Comparison of ENCODE assay signal across 21 mouse cellular contexts in genomic region chr15:30700762-30701161, GRCm38 (mm10).
DNase-seq lines count a peak whose midpoint lies in the region; ATAC-seq and TF ChIP-seq lines count a peak whose summit lies in the region.
"Had no signal": no experiment of that assay in that cellular context is flagged by ENCODE, and none has a peak within 500 bp of the region (broad histone marks: within the 10 kb centered on the region; RNA-seq: fewer than 3 reads in every experiment).

No protein-coding gene starts in this region.

- H3K27ac ChIP-seq in kidney, adult 2 months (ENCODE audit: insufficient read depth, low read depth, low read length): no peak overlapping the region
- no peak overlapping the region for H3K27ac ChIP-seq in hindbrain, embryonic 14.5 days
- H3K27ac ChIP-seq: embryonic facial prominence, embryonic 10.5 days; heart, embryonic 15.5 days; neural tube, embryonic 15.5 days; stomach, postnatal 0 days had no signal

- no peak for TF ChIP-seq POLR2A in kidney, adult 2 months (IDR thresholded peaks at IDR 0.05; ENCODE audit: low read depth, low read length)

- no peak overlapping the region for H3K9ac ChIP-seq in hindbrain, embryonic 14.5 days
- H3K9ac ChIP-seq: heart, embryonic 15.5 days; neural tube, embryonic 15.5 days had no signal

- no peaks in the 10 kb centered on the region for H3K4me1 ChIP-seq in kidney, adult 2 months (ENCODE audit: control insufficient read depth, insufficient read depth, low read length)
- H3K4me1 ChIP-seq in hindbrain, embryonic 14.5 days (replicated peaks; ENCODE audit: control insufficient read depth, insufficient read depth, low read length): no peaks in the 10 kb centered on the region
- H3K4me1 ChIP-seq: embryonic facial prominence, embryonic 10.5 days; neural tube, embryonic 15.5 days had no signal

- no peak for TF ChIP-seq CTCF in kidney, adult 2 months (conservative IDR thresholded peaks at IDR 0.05; ENCODE audit: insufficient read depth, insufficient read length, low read depth, low read length)

- no peak overlapping the region for H3K4me2 ChIP-seq in hindbrain, embryonic 14.5 days (replicated peaks)
- H3K4me2 ChIP-seq: heart, embryonic 15.5 days; midbrain, embryonic 11.5 days; neural tube, embryonic 15.5 days had no signal

- no peak overlapping the region for H3K4me3 ChIP-seq in kidney, adult 2 months (ENCODE audit: insufficient read depth, low read depth, low read length)
- H3K4me3 ChIP-seq in hindbrain, embryonic 14.5 days (replicated peaks; ENCODE audit: low read length): no peak overlapping the region
- H3K4me3 ChIP-seq: embryonic facial prominence, embryonic 10.5 days; erythroblast, embryonic 14.5 days; heart, embryonic 15.5 days; neural tube, embryonic 15.5 days had no signal

- no peaks in the 10 kb centered on the region for H3K9me3 ChIP-seq in hindbrain, embryonic 14.5 days (ENCODE audit: control insufficient read depth, low read length)
- H3K9me3 ChIP-seq: embryonic facial prominence, embryonic 10.5 days; heart, embryonic 15.5 days; neural tube, embryonic 15.5 days had no signal

- peak; percentile 19 to 32 for DNase-seq in cerebellum, postnatal 10 days
- DNase-seq in cerebellum, postnatal 36 days: no peak
- DNase-seq in kidney, adult 2 months: peak; percentile 42
- DNase-seq in kidney, adult 11 months: no peak
- DNase-seq in kidney, postnatal 25 days: peak; percentile 9 to 37
- DNase-seq in lung, postnatal 10 days: peak; percentile 69
- DNase-seq in hindbrain, embryonic 14.5 days (ENCODE audit: low spot score): no peak
- DNase-seq in thymus, postnatal 14 days: no peak
- DNase-seq: adrenal gland, postnatal 14 days; cerebellum, adult 9-11 months; gastrocnemius, postnatal 25 days; layer of hippocampus, adult 9-11 months; thymus, postnatal 36 days had no signal

- no peaks in the 10 kb centered on the region for H3K36me3 ChIP-seq in kidney, adult 2 months (ENCODE audit: control insufficient read depth, insufficient read depth, low read length)
- H3K36me3 ChIP-seq in hindbrain, embryonic 14.5 days (replicated peaks; ENCODE audit: control insufficient read depth, insufficient read depth): no peaks in the 10 kb centered on the region
- H3K36me3 ChIP-seq: embryonic facial prominence, embryonic 10.5 days; heart, embryonic 15.5 days; neural tube, embryonic 15.5 days had no signal

- WGBS in kidney, adult 2 months: 19% methylated on average over 6 of the region's 6 CpGs
- WGBS in hindbrain, embryonic 14.5 days: 65% methylated on average over 6 of the region's 6 CpGs

- ATAC-seq in hindbrain, embryonic 14.5 days (ENCODE audit: low FRiP score): no peak
- ATAC-seq: forebrain, embryonic 16.5 days had no signal

- H3K27me3 ChIP-seq in kidney, adult 2 months (replicated peaks; ENCODE audit: control insufficient read depth, insufficient read depth, low read length): peaks cover 1% of the 10 kb centered on the region; the same call in 1 of the 2 replicates
- no peaks in the 10 kb centered on the region for H3K27me3 ChIP-seq in hindbrain, embryonic 14.5 days (ENCODE audit: control insufficient read depth, insufficient read depth, low read length)
- H3K27me3 ChIP-seq: CH12.LX; heart, embryonic 15.5 days; neural tube, embryonic 15.5 days had no signal

Comparison
In these comparisons a context has a peak if more than half of its experiments do, and no peak if none do; other contexts are left out.
1. DNase-seq: peak in cerebellum, postnatal 10 days (2 of 2), kidney, adult 2 months (single experiment), kidney, postnatal 25 days (2 of 2) and lung, postnatal 10 days (single experiment); none in cerebellum, postnatal 36 days (0 of 2), kidney, adult 11 months (single experiment), hindbrain, embryonic 14.5 days (single experiment) and thymus, postnatal 14 days (single experiment).